8 mouse cellular contexts compared by ENCODE assay signal in genomic region chr6:95217431-95217830, GRCm38 (mm10).
DNase-seq lines count a peak whose midpoint lies in the region.

No protein-coding gene starts in this region.

- intact Hi-C loops in left cerebral cortex, postnatal 4 days (cut with DNase I) = no loop called here

- DNase-seq in left cerebral cortex, adult 11 months (ENCODE audit: low spot score) = peak; percentile 75
- no peak for DNase-seq in left cerebral cortex, postnatal 4 days
- peak; percentile 90 for DNase-seq in brain, adult 2 months (ENCODE audit: low read depth, low spot score)
- DNase-seq in frontal cortex, postnatal 10 days (ENCODE audit: low spot score in 2 of 2) = peak; percentile 33 to 49
- peak; percentile 73 for DNase-seq in retina, postnatal 1 day
- DNase-seq in adrenal gland, adult (ENCODE audit: inconsistent age in 2 of 2, low spot score in 1 of 2) = no peak
- DNase-seq in kidney, postnatal 14 days = no peak
- DNase-seq in ovary, postnatal 14 days (ENCODE audit: low spot score) = no peak

Comparison
In these comparisons a context has a peak if more than half of its experiments do, and no peak if none do; other contexts are left out.
1. DNase-seq: peak in left cerebral cortex, adult 11 months (single experiment), brain, adult 2 months (single experiment), frontal cortex, postnatal 10 days (2 of 2) and retina, postnatal 1 day (single experiment); none in left cerebral cortex, postnatal 4 days (single experiment), adrenal gland, adult (0 of 2), kidney, postnatal 14 days (single experiment) and ovary, postnatal 14 days (single experiment).